Mouse (Mus musculus) spleen, adult 2 months (tissue): ENCODE results near the gene Tdrd6. TPM values are rescaled to one million over a fixed set of nuclear protein-coding genes. Genes with fewer than 3 reads are reported as not detected.

ENCODE experiments used
- DNase-seq, 2 experiments: peaks; one replicate each; pipeline versions ENCODE4 v3.0.0 to v3.0.0-alpha.2; 2012 to 2021; ENCODE audit warnings: low spot score in 2 of 2, low read depth in 1 of 2
- H3K27ac ChIP-seq: fragments of 200-500 bp; 2 replicates; pipeline ENCODE4 v1.5.1; 2012; ENCODE audit warnings: low read length, inconsistent platforms; ENCODE audit not compliant: insufficient read depth
- H3K27me3 ChIP-seq: fragments of 200-500 bp; 2 replicates; pipeline ENCODE4 v1.6.1; 2012; ENCODE audit warnings: mild to moderate bottlenecking, moderate library complexity, low read length, inconsistent platforms; ENCODE audit not compliant: control insufficient read depth, insufficient read depth
- H3K36me3 ChIP-seq: fragments of 200-500 bp; 2 replicates; pipeline ENCODE4 v1.6.1; 2012; ENCODE audit warnings: mild to moderate bottlenecking, low read length, inconsistent platforms; ENCODE audit not compliant: control insufficient read depth, insufficient read depth
- H3K4me1 ChIP-seq: fragments of 200-500 bp; 2 replicates; pipeline ENCODE4 v1.6.1; 2011; ENCODE audit warnings: inconsistent platforms; ENCODE audit not compliant: control insufficient read depth, insufficient read depth, insufficient read length
- H3K4me3 ChIP-seq: fragments of 200-500 bp; 2 replicates; pipeline ENCODE4 v1.5.1; 2011; ENCODE audit warnings: mild to moderate bottlenecking, inconsistent platforms; ENCODE audit not compliant: insufficient read depth, insufficient read length; ENCODE audit errors: extremely low read depth
- CTCF ChIP-seq: fragments of 200-500 bp; IDR thresholded peaks from 2 replicates; pipeline ENCODE4 v1.5.1; 2011; ENCODE audit warnings: mild to moderate bottlenecking, inconsistent platforms; ENCODE audit not compliant: insufficient read depth, insufficient read length, insufficient replicate concordance; ENCODE audit errors: extremely low read depth
- POLR2A ChIP-seq: fragments of 200-500 bp; IDR thresholded peaks from 2 replicates; pipeline ENCODE4 v1.6.1; 2011; ENCODE audit warnings: low read depth, low read length, inconsistent platforms
- WGBS: fragments of 180-500 bp; shearing (Covaris S2); methylation state at CpG from one replicate; pipeline ENCODE4 v1.1.7; 2018; 5-methylcytosine and 5-hydroxymethylcytosine counted together
- polyA plus RNA-seq: library from polyadenylated mRNA; depleted of rRNA; stranded (reverse); fragments of >200 nt; gene quantifications from 2 replicates; pipeline ENCODE4 v1.2.3, GENCODE M21; 2012

The Tdrd6 gene
- polyA plus RNA-seq, 1 experiment, result not detected

- TF ChIP-seq CTCF (no peak), POLR2A (no peak)
- H3K4me3 ChIP-seq, result no peak overlapping the region
- H3K27me3 ChIP-seq, result no peaks in the 10 kb centered on the region
- WGBS, result 86% methylated on average over 3 of the region's 3 CpGs
- no peak for DNase-seq
- H3K4me1 ChIP-seq, result no peaks in the 10 kb centered on the region
- no peak overlapping the region for H3K27ac ChIP-seq
- no peaks in the 10 kb centered on the region for H3K36me3 ChIP-seq
Observed at GRCm38 (mm10) chr17:43612221-43612620, 17.9 kb downstream of the Tdrd6 start.

GRCm38 (mm10) chr17:43611586-43611985 lies 18.5 kb downstream of the Tdrd6 start:
- WGBS, result 17% methylated on average over 7 of the region's 7 CpGs

GRCm38 (mm10) chr17:43606704-43607103 lies 23.4 kb downstream of the Tdrd6 start:
- Histone ChIP-seq H3K4me1 (no peaks in the 10 kb centered on the region), H3K27me3 (no peaks in the 10 kb centered on the region), H3K4me3 (no peak overlapping the region), H3K27ac (no peak overlapping the region), H3K36me3 (no peaks in the 10 kb centered on the region)
- peak; percentile 11 to 63 for DNase-seq
- 8% methylated on average over 3 of the region's 3 CpGs for WGBS
- TF ChIP-seq POLR2A (no peak), CTCF (peak; percentile 84; the same call in 1 of the 2 replicates)

More at GRCm38 (mm10) chr17:43611586-43611985, 18.5 kb downstream of the Tdrd6 start:
- Histone ChIP-seq H3K4me1 (no peaks in the 10 kb centered on the region), H3K4me3 (no peak overlapping the region), H3K27ac (no peak overlapping the region), H3K36me3 (no peaks in the 10 kb centered on the region), H3K27me3 (no peaks in the 10 kb centered on the region)
- no peak for TF ChIP-seq POLR2A
- peak; percentile 45; the same call in 1 of the 2 replicates for TF ChIP-seq CTCF
- DNase-seq, result peak; percentile 3 to 13

GRCm38 (mm10) chr17:43598706-43599105 lies 31.4 kb downstream of the Tdrd6 start:
- no peak for DNase-seq
- Histone ChIP-seq H3K27me3 (no peaks in the 10 kb centered on the region), H3K27ac (no peak overlapping the region), H3K4me1 (no peaks in the 10 kb centered on the region), H3K4me3 (no peak overlapping the region), H3K36me3 (no peaks in the 10 kb centered on the region)
- WGBS, result 71% methylated on average over 4 of the region's 4 CpGs
- TF ChIP-seq POLR2A, result no peak
- TF ChIP-seq CTCF, result no peak

- TF ChIP-seq POLR2A, result no peak
- TF ChIP-seq CTCF, result no peak
- no peak for DNase-seq
- Histone ChIP-seq H3K27me3 (no peaks in the 10 kb centered on the region), H3K4me3 (no peak overlapping the region), H3K36me3 (no peaks in the 10 kb centered on the region), H3K27ac (no peak overlapping the region), H3K4me1 (no peaks in the 10 kb centered on the region)
- 91% methylated on average over 2 of the region's 2 CpGs for WGBS
Observed at GRCm38 (mm10) chr17:43597742-43598141, 32.4 kb downstream of the Tdrd6 start.

GRCm38 (mm10) chr17:43592296-43593291 lies 37.5 kb downstream of the Tdrd6 start:
- no peaks in the 10 kb centered on the region for H3K4me1 ChIP-seq

GRCm38 (mm10) chr17:43590531-43590930 lies 39.6 kb downstream of the Tdrd6 start:
- TF ChIP-seq CTCF (no peak), POLR2A (no peak)
- no peak for DNase-seq
- Histone ChIP-seq H3K4me1 (no peaks in the 10 kb centered on the region), H3K27me3 (no peaks in the 10 kb centered on the region), H3K27ac (no peak overlapping the region), H3K4me3 (no peak overlapping the region), H3K36me3 (no peaks in the 10 kb centered on the region)
- WGBS, result 85% methylated on average over 5 of the region's 5 CpGs

More at GRCm38 (mm10) chr17:43592296-43593291, 37.5 kb downstream of the Tdrd6 start:
- Histone ChIP-seq H3K27ac (no peak overlapping the region), H3K36me3 (no peaks in the 10 kb centered on the region), H3K4me3 (no peak overlapping the region), H3K27me3 (no peaks in the 10 kb centered on the region)
- 90% methylated on average over 21 of the region's 21 CpGs for WGBS
- TF ChIP-seq POLR2A, result no peak
- TF ChIP-seq CTCF, result no peak
- no peak for DNase-seq
